Mouse (Mus musculus) liver, adult 2 months (tissue): ENCODE measurements around the gene Creb3l1. TPM values are rescaled to one million over a fixed set of nuclear protein-coding genes. Genes with fewer than 3 reads are reported as not detected.

Experiments
- DNase-seq: peaks from one replicate; pipeline ENCODE4 v3.0.0-alpha.2; 2011; ENCODE audit warnings: low read depth, low spot score; ENCODE audit errors: extremely low read depth
- H3K27ac ChIP-seq: fragments of 200-500 bp; replicated peaks from 2 replicates; pipeline ENCODE4 v1.5.1; 2012; ENCODE audit warnings: low read depth, mild to moderate bottlenecking, control low read depth, inconsistent platforms, low read length; ENCODE audit not compliant: insufficient read depth
- H3K27me3 ChIP-seq: fragments of 200-500 bp; 2 replicates; pipeline ENCODE4 v1.6.1; 2012; ENCODE audit warnings: mild to moderate bottlenecking, moderate library complexity, low read length, inconsistent platforms; ENCODE audit not compliant: control insufficient read depth, insufficient read depth
- H3K36me3 ChIP-seq: fragments of 200-500 bp; 2 replicates; pipeline ENCODE4 v1.6.1; 2012; ENCODE audit warnings: low read length, inconsistent platforms; ENCODE audit not compliant: control insufficient read depth, insufficient read depth
- H3K4me1 ChIP-seq: fragments of 200-500 bp; 2 replicates; pipeline ENCODE4 v1.6.1; 2011; ENCODE audit warnings: low read length; ENCODE audit not compliant: control insufficient read depth, insufficient read depth
- H3K4me3 ChIP-seq: fragments of 200-500 bp; 2 replicates; pipeline ENCODE4 v1.5.1; 2011; ENCODE audit warnings: low read depth, mild to moderate bottlenecking, control low read depth, low read length, moderate library complexity; ENCODE audit not compliant: insufficient read depth
- H3K79me2 ChIP-seq: fragments of 200-500 bp; 2 replicates; pipeline ENCODE4 v1.6.1; 2012; ENCODE audit warnings: inconsistent platforms, mild to moderate bottlenecking, low read length, moderate library complexity; ENCODE audit not compliant: control insufficient read depth, insufficient read depth
- H3K9ac ChIP-seq: fragments of 200-500 bp; 2 replicates; pipeline ENCODE4 v1.6.1; 2012; ENCODE audit warnings: low read depth, mild to moderate bottlenecking, control low read depth, inconsistent platforms, low read length
- CTCF ChIP-seq: fragments of 200-500 bp; IDR thresholded peaks from 2 replicates; pipeline ENCODE4 v1.5.1; 2011; ENCODE audit warnings: low read depth, low read length, control low read depth
- POLR2A ChIP-seq: fragments of 200-500 bp; IDR thresholded peaks from 2 replicates; pipeline ENCODE4 v1.6.1; 2011; ENCODE audit warnings: low read length, control low read depth; ENCODE audit not compliant: insufficient read depth; ENCODE audit errors: extremely low read depth
- WGBS: fragments of 180-500 bp; shearing (Covaris S2); methylation state at CpG from one replicate; pipeline ENCODE4 v1.1.7; 2018; 5-methylcytosine and 5-hydroxymethylcytosine counted together
- polyA plus RNA-seq: library from polyadenylated mRNA; depleted of rRNA; stranded (reverse); fragments of >200 nt; gene quantifications from 2 replicates; pipeline ENCODE4 v1.2.3, GENCODE M21; 2012
- total RNA-seq: library from RNA; depleted of rRNA; stranded (reverse); fragments of >200 nt; gene quantifications from 2 replicates; pipeline ENCODE4 v1.2.3, GENCODE M21; 2014

The Creb3l1 gene
- total and polyA plus RNA-seq, 2 experiments, result 0.18 to 0.40 TPM

DNA sequence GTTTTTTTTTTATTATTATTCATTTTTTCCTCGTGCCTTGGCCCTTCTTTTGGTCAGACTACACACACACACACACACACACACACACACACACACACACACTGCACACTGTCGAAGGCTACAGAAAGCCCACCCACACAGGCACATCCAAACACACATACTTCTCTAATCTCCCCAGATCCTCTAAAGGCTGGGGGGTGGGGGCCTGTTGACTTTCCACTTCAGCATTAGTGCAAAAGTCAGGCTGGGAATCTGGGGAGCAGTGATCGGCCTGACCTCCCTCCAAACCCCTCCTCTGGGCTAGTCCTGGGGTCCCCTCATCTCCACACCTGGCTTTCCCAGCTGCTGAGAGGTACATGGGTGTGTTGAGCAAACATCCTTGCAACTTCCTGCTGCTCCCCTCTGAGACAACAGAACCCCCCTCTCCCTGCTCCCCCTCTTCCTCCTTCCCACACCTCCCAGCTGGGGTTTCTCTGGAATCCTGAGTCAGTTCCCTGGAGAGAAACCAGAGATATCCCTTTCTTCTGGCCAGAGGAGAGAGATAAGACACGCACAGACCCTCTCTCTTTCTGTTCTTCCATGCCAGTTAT, 3.5 kb downstream of the Creb3l1 start:
- no peaks in the 10 kb centered on the region for H3K79me2 ChIP-seq
- TF ChIP-seq POLR2A, result no peak
- TF ChIP-seq CTCF, result no peak
- DNase-seq, result no peak
- WGBS, result 51% methylated on average over 4 of the region's 4 CpGs
- no peak overlapping the region for H3K27ac ChIP-seq
- no peak overlapping the region for H3K4me3 ChIP-seq
- no peak overlapping the region for H3K9ac ChIP-seq
- H3K36me3 ChIP-seq, result no peaks in the 10 kb centered on the region
- peaks cover 3% of the 10 kb centered on the region; the same call in 1 of the 2 replicates for H3K4me1 ChIP-seq
- H3K27me3 ChIP-seq, result no peaks in the 10 kb centered on the region

DNA sequence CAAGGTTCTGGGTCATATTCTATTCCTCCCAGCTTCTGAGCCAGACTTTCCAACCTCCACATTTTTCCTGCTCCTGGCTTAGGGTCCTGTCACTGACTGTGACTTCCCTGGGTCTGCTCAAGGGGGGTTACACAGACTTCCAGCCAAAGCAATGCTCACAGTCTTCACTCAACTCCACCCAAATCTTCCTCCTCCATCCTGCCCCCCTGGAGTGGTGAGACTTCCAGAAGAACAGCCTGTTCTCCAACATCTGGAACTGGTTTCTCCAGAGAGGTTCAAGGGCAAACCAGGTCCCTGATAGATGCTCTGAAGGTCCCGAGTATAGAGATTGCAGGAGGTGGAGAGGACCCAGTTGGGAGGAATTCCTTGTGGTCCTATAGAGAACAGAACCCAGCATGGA, 6.9 kb downstream of the Creb3l1 start:
- no peak overlapping the region for H3K27ac ChIP-seq
- H3K4me1 ChIP-seq, result peaks cover 2% of the 10 kb centered on the region; the same call in 1 of the 2 replicates
- TF ChIP-seq POLR2A (no peak), CTCF (no peak)
- H3K27me3 ChIP-seq, result no peaks in the 10 kb centered on the region
- no peak overlapping the region for H3K9ac ChIP-seq
- H3K79me2 ChIP-seq, result no peaks in the 10 kb centered on the region
- no peak overlapping the region for H3K4me3 ChIP-seq
- WGBS, result 71% methylated on average over 1 of the region's 1 CpGs
- no peaks in the 10 kb centered on the region for H3K36me3 ChIP-seq
- no peak for DNase-seq

DNA sequence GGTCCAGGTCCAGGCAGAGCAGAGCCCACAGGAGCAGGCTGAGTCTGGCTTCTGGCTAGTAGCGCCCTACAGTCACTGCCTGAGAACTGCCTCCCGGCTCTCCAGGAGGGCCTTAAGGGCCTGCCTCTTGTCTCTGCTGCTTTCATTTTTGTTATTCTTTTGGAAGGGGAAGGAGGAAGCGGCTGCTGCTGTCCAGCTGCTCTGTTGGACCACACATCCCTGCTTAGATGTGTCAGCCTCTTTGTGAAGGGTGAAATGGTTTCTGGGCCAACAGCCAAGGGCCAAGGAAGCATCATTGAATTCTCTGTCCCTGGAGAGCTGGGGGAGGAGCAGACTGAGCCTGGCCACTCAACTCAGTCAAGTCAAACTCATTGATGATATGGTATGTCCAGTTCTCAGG, 7.3 kb downstream of the Creb3l1 start:
- no peak for TF ChIP-seq POLR2A
- no peak for TF ChIP-seq CTCF
- H3K27ac ChIP-seq, result peak overlapping the region; percentile 38; the same call in 1 of the 2 replicates
- no peaks in the 10 kb centered on the region for H3K27me3 ChIP-seq
- H3K79me2 ChIP-seq, result no peaks in the 10 kb centered on the region
- peak; percentile 39 for DNase-seq
- WGBS, result 71% methylated on average over 3 of the region's 3 CpGs
- peaks cover 2% of the 10 kb centered on the region; the same call in 1 of the 2 replicates for H3K4me1 ChIP-seq
- H3K9ac ChIP-seq, result 0 out of 2 replicates have a peak overlapping the region, but pooled peaks have one; percentile 38
- no peaks in the 10 kb centered on the region for H3K36me3 ChIP-seq
- no peak overlapping the region for H3K4me3 ChIP-seq

DNA sequence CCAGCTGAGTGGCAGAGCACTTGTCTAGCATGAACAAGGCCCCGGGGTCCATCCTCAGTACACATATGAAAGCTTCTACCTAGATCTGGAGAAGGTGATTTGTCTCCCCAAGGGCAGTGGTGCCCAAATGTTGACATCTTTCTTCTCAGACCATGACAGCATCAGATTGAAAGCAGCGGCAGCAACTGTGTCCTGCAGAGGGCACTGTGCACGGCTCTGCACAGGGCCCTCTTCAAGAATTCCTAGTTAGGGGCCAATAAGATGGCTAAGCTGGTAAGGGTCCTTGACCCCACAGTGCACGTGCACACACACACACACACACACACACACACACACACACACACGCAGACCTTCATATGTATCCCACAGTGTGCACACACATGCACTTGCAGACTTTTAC, 9.4 kb downstream of the Creb3l1 start:
- TF ChIP-seq POLR2A, result no peak
- TF ChIP-seq CTCF, result peak; percentile 26; the same call in 1 of the 2 replicates
- 88% methylated on average over 5 of the region's 5 CpGs for WGBS

DNA sequence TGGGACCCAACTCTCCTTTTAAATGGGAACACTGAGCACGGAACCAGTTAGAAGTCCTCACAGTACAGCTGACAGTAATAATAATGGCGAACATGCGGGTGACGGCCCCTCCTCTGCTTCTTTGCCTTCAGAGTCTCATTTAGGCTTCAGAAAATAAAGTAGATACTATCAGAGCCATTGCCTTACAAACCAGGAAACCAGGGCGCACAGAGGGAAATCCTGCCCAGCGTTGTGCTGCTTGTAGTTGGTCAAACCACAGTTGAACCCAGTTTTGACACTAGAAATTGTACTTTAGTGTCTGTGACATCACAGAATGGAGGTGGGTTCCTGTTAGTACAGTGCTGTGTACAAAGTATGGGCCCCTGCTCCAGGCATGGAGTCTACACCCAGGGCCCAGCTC, 10.1 kb downstream of the Creb3l1 start:
- no peaks in the 10 kb centered on the region for H3K79me2 ChIP-seq

More for the DNA sequence above, 9.4 kb downstream of the Creb3l1 start:
- Histone ChIP-seq H3K4me3 (no peak overlapping the region), H3K9ac (no peak overlapping the region), H3K79me2 (no peaks in the 10 kb centered on the region), H3K36me3 (no peaks in the 10 kb centered on the region), H3K27me3 (no peaks in the 10 kb centered on the region), H3K27ac (no peak overlapping the region), H3K4me1 (peaks cover 2% of the 10 kb centered on the region; the same call in 1 of the 2 replicates)
- no peak for DNase-seq

DNA sequence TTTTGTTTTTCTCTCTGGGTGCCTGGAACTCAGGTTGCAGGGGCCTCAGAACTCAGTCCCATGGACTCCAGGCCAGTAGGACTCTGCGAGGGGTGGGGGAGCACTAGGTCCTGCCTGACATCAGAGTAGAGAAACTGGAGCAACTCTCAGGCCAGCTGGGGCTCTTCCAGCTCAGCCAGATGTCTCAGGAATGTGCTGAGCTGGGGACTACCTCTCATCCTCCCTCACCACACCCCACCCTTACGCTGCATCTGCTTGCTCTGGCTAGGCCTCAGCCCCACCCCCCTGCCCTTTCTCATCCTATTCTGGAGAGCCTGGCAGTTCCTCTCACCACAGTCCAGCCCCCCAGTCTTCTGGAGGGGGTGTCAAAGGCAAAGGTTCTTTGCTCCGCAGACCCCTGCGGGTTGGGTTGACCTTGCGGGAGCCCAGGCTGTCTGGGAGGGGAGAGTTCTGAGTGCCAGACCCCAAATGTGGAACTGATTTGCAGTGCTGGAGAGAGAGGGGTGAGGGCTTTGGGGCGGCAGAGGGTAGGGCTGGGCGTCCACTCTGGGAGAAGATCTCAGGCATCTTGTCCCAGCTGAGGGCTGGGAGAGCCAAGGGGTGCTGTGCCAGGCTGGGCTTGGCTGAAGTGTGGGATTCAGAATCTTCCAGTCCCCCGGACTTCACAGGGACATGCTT, 11.4 kb downstream of the Creb3l1 start:
- Histone ChIP-seq H3K4me1 (peaks cover 3% of the 10 kb centered on the region; the same call in 1 of the 2 replicates), H3K27me3 (no peaks in the 10 kb centered on the region), H3K27ac (no peak overlapping the region), H3K9ac (no peak overlapping the region), H3K4me3 (no peak overlapping the region), H3K36me3 (no peaks in the 10 kb centered on the region), H3K79me2 (no peaks in the 10 kb centered on the region)
- no peak for TF ChIP-seq POLR2A
- no peak for TF ChIP-seq CTCF
- DNase-seq, result no peak
- WGBS, result 75% methylated on average over 8 of the region's 8 CpGs

More for the DNA sequence above, 10.1 kb downstream of the Creb3l1 start:
- WGBS, result 85% methylated on average over 6 of the region's 6 CpGs
- TF ChIP-seq POLR2A (no peak), CTCF (no peak)
- H3K9ac ChIP-seq, result no peak overlapping the region
- H3K4me1 ChIP-seq, result peaks cover 2% of the 10 kb centered on the region; the same call in 1 of the 2 replicates
- H3K27me3 ChIP-seq, result no peaks in the 10 kb centered on the region
- no peaks in the 10 kb centered on the region for H3K36me3 ChIP-seq
- no peak for DNase-seq
- no peak overlapping the region for H3K27ac ChIP-seq
- no peak overlapping the region for H3K4me3 ChIP-seq
